Comparison of ENCODE assay signal across 18 mouse cellular contexts in genomic region chr17:11680456-11680855, GRCm38 (mm10).
DNase-seq lines count a peak whose midpoint lies in the region; ATAC-seq and TF ChIP-seq lines count a peak whose summit lies in the region.
"Had no signal": no experiment of that assay in that cellular context is flagged by ENCODE, and none has a peak within 500 bp of the region (broad histone marks: within the 10 kb centered on the region; RNA-seq: fewer than 3 reads in every experiment).

No protein-coding gene starts in this region.

- TF ChIP-seq EP300 in lung, postnatal 0 days (IDR thresholded peaks at IDR 0.05): no peak

- H3K9me3 ChIP-seq in kidney, embryonic 15.5 days (replicated peaks): no peaks in the 10 kb centered on the region
- H3K9me3 ChIP-seq in lung, postnatal 0 days (ENCODE audit: low read length): no peaks in the 10 kb centered on the region
- no peaks in the 10 kb centered on the region for H3K9me3 ChIP-seq in midbrain, postnatal 0 days (ENCODE audit: low read length)
- H3K9me3 ChIP-seq: embryonic facial prominence, embryonic 12.5 days; forebrain, embryonic 15.5 days; heart, embryonic 12.5 days; hindbrain, embryonic 10.5 days had no signal

- no peak for TF ChIP-seq CTCF in left cerebral cortex, adult 2 months (IDR thresholded peaks at IDR 0.05)
- TF ChIP-seq CTCF in lung, postnatal 0 days (IDR thresholded peaks at IDR 0.05): no peak
- no peak for TF ChIP-seq CTCF in midbrain, postnatal 0 days (IDR thresholded peaks at IDR 0.05)

- no peak overlapping the region for H3K9ac ChIP-seq in kidney, embryonic 15.5 days
- no peak overlapping the region for H3K9ac ChIP-seq in lung, postnatal 0 days (replicated peaks; ENCODE audit: low read depth)
- no peak overlapping the region for H3K9ac ChIP-seq in midbrain, postnatal 0 days (replicated peaks; ENCODE audit: low read length, poor library complexity, severe bottlenecking)
- H3K9ac ChIP-seq: embryonic facial prominence, embryonic 12.5 days; forebrain, embryonic 15.5 days; heart, embryonic 12.5 days had no signal

- 82% methylated on average over 9 of the region's 9 CpGs for WGBS in kidney, embryonic 15.5 days
- WGBS in lung, postnatal 0 days: 79% methylated on average over 9 of the region's 9 CpGs
- 95% methylated on average over 9 of the region's 9 CpGs for WGBS in midbrain, postnatal 0 days

- intact Hi-C loops in left cerebral cortex, adult 2 months (cut with DNase I): no loop called here

- no peaks in the 10 kb centered on the region for H3K27me3 ChIP-seq in kidney, embryonic 15.5 days
- H3K27me3 ChIP-seq in lung, postnatal 0 days (replicated peaks; ENCODE audit: insufficient read depth, low read length): no peaks in the 10 kb centered on the region
- H3K27me3 ChIP-seq in midbrain, postnatal 0 days (ENCODE audit: insufficient read depth, low read length): no peaks in the 10 kb centered on the region
- H3K27me3 ChIP-seq: forebrain, embryonic 15.5 days had no signal

- ATAC-seq in kidney, embryonic 15.5 days (replicated peaks; ENCODE audit: low FRiP score): no peak
- no peak for ATAC-seq in lung, postnatal 0 days
- ATAC-seq in midbrain, postnatal 0 days (ENCODE audit: low FRiP score): no peak
- ATAC-seq: activated CD4-positive, CD25-positive, alpha-beta regulatory T cell, adult 4 months; forebrain, embryonic 15.5 days had no signal

- H3K27ac ChIP-seq in kidney, embryonic 15.5 days: no peak overlapping the region
- peak overlapping the region; percentile 47; the same call in 1 of the 2 replicates for H3K27ac ChIP-seq in left cerebral cortex, adult 2 months
- H3K27ac ChIP-seq in lung, postnatal 0 days (ENCODE audit: low read length): no peak overlapping the region
- no peak overlapping the region for H3K27ac ChIP-seq in midbrain, postnatal 0 days (ENCODE audit: low read depth, low read length)
- H3K27ac ChIP-seq: embryonic facial prominence, embryonic 12.5 days; forebrain, embryonic 15.5 days; heart, adult 2 months; hindbrain, embryonic 10.5 days had no signal

- DNase-seq in kidney, adult 11 months: peak; percentile 66
- DNase-seq in left cerebral cortex, adult 2 months (ENCODE audit: extremely low spot score in 1 of 2, low spot score in 2 of 2): no peak
- no peak for DNase-seq in left cerebral cortex, adult 11 months (ENCODE audit: low spot score)
- DNase-seq in kidney, postnatal 25 days: peak; percentile 38 to 70
- no peak for DNase-seq in lung, postnatal 0 days (ENCODE audit: low spot score)
- no peak for DNase-seq in midbrain, postnatal 0 days (ENCODE audit: low spot score)
- DNase-seq: adrenal gland, postnatal 14 days; cerebellum, adult 11-12 months; cerebellum, adult 9-10 months; cerebellum, postnatal 25 days; gastrocnemius, postnatal 10 days; heart, adult 2 months had no signal

- H3K36me3 ChIP-seq in kidney, embryonic 15.5 days: no peaks in the 10 kb centered on the region
- no peaks in the 10 kb centered on the region for H3K36me3 ChIP-seq in lung, postnatal 0 days (ENCODE audit: insufficient read depth, low read length)
- H3K36me3 ChIP-seq in midbrain, postnatal 0 days (ENCODE audit: insufficient read depth, low read length): no peaks in the 10 kb centered on the region
- H3K36me3 ChIP-seq: embryonic facial prominence, embryonic 12.5 days; forebrain, embryonic 15.5 days; heart, embryonic 12.5 days; hindbrain, embryonic 10.5 days had no signal

- H3K4me1 ChIP-seq in kidney, embryonic 15.5 days: no peaks in the 10 kb centered on the region
- no peaks in the 10 kb centered on the region for H3K4me1 ChIP-seq in lung, postnatal 0 days (ENCODE audit: insufficient read depth, low read depth, low read length)
- no peaks in the 10 kb centered on the region for H3K4me1 ChIP-seq in midbrain, postnatal 0 days (ENCODE audit: insufficient read depth, low read length)
- H3K4me1 ChIP-seq: embryonic facial prominence, embryonic 12.5 days had no signal

- no peak overlapping the region for H3K4me2 ChIP-seq in kidney, embryonic 15.5 days
- H3K4me2 ChIP-seq in lung, postnatal 0 days (replicated peaks; ENCODE audit: low read depth, low read length): no peak overlapping the region
- no peak overlapping the region for H3K4me2 ChIP-seq in midbrain, postnatal 0 days (ENCODE audit: low read depth, low read length, poor library complexity, severe bottlenecking)
- H3K4me2 ChIP-seq: embryonic facial prominence, embryonic 12.5 days; forebrain, embryonic 15.5 days; heart, embryonic 12.5 days had no signal

- H3K4me3 ChIP-seq in kidney, embryonic 15.5 days (replicated peaks): no peak overlapping the region
- H3K4me3 ChIP-seq in left cerebral cortex, adult 2 months: no peak overlapping the region
- no peak overlapping the region for H3K4me3 ChIP-seq in lung, postnatal 0 days (ENCODE audit: low read depth, low read length)
- H3K4me3 ChIP-seq in midbrain, postnatal 0 days (ENCODE audit: low read depth, low read length): no peak overlapping the region
- H3K4me3 ChIP-seq: embryonic facial prominence, embryonic 12.5 days; forebrain, embryonic 15.5 days; heart, adult 2 months; heart, embryonic 12.5 days; hindbrain, embryonic 10.5 days had no signal

Comparison
In these comparisons a context has a peak if more than half of its experiments do, and no peak if none do; other contexts are left out.
1. DNase-seq: peak in kidney, adult 11 months (single experiment) and kidney, postnatal 25 days (2 of 2); none in left cerebral cortex, adult 2 months (0 of 2), left cerebral cortex, adult 11 months (single experiment), lung, postnatal 0 days (single experiment) and midbrain, postnatal 0 days (single experiment).